Mouse (Mus musculus): Measurements from ENCODE around the gene Ssbp2.

The Ssbp2 gene

DNA sequence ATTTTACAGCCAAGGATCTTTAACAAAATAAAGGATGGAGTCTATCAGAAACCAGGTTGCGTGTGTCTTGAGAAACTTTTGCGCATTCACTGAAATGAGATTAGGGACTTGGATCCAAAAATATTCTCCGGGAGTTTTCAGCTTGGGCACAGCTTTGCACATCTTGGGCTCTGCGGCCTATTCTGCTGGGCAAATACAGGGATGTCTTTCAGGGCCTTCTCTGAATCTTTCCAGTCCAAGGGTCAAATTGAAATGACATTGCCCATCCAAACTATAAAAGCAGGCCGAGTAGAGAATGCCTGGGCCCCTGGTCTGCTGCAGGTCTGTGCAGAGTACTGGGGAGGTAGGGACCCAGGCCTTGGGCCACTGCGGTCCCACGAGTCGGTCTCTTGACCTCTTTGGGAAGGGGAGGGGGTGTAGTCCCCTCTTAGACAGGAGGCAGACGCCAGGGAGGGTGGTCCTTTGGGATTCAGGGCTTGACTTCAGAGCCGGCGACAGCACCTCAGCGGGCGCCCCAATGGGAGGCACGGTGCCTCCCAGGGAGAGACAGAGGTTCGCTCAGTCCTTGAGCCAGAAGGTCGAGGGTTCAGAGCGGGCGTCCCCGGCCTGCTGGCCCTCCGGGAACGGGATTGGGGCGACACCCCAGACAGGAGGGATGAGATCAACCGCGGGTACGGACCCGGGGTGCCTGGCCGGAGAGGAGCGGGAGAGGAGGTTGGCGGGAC, at the start of gene Ssbp2:
TSS of gene Ssbp2 (plus strand) at position 388 of the 725 bp plus-strand sequence.
- no peak for DNase-seq

DNA sequence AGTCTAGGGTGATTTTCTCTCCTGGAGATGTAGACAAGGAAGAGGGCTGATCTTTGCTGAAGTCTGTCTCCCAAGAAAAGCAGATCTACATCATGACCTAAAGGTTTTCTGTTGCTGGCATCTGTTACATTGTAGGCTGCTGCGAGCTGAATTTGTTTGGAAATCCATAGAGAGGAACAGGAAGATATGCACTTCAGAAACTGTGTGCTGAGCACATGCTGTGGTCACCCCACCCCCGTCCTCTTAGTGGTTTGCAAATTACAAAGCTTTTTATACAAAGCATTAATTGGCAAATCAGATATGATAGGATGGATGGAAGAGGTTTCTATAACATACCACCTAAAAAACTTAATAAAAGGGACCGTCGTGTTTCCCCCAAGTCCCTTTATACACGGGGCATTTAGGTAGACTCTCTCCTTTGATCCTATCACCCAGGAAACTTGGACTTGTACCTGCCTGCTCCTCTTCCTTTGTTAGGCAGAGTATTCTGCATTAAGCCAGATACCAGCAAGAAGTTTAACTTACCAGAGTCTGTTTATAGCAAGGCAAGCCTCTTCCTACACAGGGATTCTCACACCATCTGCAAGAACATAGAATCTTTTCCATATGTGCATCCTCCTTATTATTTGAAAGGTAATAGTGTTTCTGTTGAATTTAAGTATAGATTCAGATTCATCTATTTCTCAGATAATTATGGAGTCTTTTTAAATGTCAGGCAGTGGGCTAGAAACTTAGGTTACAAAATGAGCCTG, 46.2 kb upstream of the Ssbp2 start:
- DNase-seq: no peak

DNA sequence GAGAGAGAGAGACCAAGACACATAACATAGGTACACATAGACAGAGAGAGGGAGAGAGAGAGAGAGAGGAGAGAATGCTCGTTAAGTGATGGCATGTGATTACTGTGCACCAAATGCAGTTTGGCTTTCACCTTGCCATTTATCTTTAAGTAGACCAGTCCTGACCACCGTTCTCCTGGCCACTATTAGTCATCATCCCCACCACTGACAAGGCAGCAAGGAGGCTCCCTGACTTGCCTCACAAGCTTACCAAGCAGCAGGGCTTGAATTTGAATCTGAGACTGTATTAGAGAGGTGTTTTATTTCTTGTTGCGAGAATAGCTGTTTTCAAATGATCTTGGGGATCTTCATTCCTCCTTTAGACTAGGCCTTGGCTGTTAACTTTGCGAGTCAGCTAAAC, 44.2 kb upstream of the Ssbp2 start:
- DNase-seq: no peak

DNA sequence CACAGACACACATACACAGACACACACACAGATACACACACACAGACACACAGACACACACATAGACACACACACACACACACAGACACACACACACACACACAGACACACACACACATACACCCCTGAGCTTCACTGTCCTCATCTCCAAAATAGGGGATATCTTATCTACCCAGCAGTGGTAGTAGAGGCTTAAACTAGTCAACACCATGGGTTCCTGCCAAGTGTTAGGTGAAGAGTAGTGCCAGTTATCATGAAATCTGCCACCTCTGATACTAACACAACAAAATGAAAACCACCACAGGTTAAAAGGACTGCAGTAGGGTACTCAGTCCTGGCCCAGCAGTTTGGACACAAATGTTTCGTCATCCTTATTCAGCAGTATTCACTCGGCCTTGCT, 43.4 kb upstream of the Ssbp2 start:
- DNase-seq: no peak

DNA sequence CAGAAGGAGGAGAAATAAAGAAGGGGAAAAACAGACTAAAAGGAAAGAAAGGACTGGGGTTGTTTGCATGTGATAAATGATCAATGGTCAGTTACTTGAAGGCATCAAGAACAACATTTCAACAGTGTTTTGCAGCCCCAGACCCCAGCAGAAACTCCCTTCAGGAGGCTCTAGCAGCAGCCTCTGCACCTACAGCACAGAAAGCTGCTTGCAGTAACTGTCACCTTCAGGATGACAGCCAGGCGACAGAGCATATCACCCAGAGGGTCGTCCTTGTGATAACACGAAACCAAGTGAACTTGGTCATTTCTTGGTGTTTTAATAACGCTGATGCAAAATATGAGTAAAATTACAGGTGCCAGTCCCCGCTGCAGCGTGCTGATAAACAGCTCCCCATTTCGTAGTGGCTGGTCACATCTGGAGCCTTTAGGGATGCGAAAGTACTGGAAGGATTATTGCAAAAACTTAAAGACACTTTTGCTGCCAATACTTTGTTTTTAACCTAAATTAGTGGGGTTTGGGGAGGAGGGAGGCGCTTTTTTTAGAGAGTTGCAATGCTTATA, 38.6 kb upstream of the Ssbp2 start:
- peak; percentile 78 for DNase-seq

DNA sequence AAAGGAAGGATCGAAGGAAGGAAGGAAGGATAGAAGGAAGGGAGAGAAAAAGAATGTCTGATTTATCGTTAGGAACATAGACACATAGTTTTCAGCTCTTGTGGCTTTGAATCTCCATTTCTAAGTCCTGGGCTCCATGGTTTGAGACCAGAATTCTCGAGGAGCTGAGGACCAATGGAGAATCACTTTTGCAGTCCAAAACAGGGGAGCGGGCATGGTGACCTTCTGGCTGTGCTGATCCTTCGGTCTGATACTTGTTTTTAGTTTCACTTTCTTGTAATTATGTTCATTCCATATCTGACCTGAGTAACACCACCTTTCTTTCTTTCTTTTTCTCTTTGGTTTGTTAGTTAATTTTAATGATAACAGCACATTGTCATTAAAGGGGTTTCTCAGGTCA, 29.2 kb upstream of the Ssbp2 start:
- DNase-seq: no peak

DNA sequence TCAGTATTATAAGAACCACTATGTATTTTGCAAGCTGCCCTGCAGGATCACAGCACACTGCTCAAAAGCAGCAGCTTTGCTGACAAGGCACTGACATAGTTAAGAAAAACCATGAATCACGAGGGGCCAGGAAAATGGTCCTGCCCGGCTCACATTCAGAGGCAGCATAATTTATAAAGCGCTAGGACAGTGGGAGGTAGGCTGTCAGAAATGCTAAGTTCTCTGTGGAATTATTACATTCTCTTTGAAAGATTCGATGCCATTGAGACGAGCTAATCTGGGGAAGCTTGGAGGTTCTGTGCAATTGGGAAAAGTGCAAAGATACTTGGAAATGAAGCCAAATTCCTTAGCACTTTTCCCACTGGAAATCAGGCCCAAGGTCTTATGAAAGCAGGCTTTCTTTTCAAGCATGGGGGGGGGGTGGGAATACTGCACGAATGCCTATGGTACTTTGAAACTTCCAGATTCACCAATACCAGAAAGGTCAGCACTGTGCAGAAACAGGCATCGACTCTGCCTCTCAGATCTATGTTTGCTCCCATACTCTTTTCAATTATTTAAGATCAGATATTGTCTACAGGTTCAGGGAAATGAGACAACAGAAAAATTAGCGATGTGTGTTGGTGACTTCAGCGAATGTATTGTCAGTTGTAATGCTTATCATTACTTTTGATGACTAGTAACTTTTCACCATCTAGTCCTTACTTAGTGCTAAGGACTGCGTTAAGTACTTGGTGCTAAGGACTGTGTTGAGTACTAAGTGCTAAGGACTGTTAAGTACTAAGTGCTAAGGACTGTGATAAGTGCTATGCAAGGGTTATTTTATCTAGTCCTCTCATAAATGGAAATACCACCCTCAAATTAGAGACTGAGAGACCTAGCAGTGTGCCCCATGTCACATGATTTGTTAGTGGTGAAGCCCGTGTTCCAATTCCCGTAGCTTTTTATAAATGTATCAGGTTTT, 28.4 kb upstream of the Ssbp2 start:
- peak; percentile 61 for DNase-seq

DNA sequence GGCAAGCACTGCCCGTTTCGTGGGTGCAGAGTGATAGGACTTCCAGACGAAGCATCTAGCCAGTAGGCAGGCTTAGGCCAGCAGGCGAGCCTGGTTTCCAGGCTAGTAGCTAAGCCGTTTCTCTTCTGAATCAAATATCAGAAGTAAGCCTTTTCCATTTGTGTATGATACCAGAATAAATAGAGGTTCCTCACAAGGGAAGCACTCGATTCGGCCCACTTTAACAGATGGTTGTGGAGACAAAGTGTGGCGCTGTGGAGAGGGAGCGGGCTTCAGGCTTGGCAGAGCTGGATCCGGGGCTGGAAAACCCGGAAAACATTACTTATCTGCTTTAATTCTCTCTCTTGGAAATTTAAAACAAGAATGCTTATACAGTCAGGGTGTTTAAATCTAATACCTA, 27.1 kb upstream of the Ssbp2 start:
- no peak for DNase-seq

DNA sequence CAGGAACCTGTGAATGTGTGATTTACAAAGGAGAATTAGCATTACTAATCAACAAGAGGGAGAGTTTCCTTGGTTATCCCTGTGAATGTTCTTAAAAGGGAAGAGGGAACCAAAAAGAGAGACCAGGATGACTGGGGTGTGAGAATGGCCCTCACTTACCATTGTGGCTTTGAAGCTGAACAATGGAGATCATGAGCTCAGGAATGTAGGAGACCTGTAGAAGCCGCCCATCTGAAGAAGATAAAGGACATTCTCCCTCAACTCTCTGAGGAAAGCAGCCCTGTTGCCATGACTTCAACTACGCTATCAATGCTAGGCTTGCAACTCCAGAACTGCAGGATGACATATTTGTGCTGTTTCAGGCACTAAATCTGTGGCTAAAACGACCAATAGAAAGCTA, 22.2 kb upstream of the Ssbp2 start:
- DNase-seq: no peak

DNA sequence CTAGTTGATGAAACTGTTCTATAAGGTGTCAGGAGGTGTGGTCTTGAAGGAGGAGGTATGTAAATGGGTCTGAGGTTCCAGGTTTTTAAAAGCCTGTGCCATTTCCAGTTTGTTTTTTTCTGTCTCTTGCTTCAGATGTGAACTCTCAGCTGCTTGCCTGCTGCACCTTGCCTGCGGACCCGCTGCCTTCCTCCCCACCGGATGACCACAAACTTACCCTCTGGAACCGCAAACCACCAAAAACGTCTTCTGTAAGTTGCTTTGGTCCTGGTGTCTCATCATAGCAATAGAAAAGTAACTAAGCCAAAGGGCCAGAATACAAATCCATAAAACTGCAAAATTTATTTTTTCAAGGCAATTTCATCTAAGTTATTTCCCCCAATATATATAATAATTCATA, 18.6 kb upstream of the Ssbp2 start:
- no peak for DNase-seq

DNA sequence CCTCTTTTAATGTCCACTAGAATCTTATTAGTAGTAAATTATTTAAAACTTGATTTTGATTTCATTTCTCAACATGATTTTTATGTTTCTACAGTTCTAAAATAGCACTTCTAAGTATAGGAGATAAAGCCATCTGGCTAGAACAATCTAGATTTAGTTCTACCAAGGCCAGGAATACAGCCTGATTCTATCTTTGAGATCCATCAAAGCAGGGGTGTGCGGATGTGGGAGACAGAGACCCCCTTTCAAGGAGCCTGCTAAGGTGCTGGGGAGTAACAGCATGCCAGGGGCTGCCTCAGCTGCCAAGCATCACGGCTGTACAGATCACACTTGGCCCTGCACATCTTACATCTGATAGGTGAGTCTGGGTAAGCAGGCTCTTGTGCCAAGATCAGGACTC, 13.4 kb upstream of the Ssbp2 start:
- no peak for DNase-seq

DNA sequence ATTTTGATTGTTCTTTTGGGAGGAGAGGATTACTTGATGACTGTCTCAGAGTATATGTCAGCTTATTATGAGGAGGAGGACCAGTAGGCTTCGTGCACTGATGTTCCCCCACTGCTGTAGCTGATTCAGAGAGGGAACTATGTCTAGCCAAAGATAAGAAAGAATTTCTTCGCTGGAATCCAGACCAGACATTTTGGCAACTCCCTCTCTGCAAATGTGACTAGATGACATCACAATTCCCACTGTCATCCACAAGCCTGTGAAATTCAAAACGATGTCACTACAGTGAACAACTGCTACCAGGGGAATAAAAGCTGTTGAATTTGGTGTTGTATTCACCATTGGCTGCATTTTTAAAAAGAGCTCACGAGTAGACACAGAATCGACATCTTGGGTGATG, 11.1 kb upstream of the Ssbp2 start:
- DNase-seq: no peak

DNA sequence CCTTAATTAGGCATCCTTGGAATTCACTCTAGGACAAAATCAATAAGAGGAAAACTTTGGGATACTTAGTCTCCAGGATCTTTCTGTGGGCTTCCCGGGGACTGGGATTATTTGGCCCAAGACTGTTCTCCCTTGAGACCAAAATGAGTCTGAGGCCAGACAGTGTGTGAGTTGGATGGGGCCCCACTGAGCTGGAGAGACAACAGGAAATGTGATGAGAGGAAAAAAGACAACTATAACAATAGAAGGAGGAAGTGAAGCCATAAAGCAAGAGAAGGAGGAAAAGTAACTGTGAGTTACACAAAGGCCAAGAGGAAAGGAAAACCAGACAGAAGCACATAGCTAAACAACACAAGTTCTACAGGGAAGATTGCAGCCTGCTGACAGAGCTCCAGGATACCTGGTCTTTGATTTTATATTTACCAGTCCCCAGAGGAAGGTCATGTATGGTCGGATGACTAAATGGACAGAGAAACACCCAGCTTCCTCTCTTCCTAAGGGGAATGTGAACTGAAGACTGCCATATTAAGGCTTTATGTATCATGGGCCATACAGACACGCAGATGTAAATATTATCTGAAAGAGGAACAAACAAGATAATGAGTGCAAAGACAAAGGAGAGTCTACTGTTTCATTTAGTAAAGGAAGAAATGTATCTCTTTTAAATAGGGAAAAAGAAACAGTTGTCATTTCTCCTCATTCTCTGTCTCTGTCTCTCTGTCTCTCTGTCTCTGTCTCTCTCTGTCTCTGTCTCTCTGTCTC, 8.5 kb upstream of the Ssbp2 start:
- no peak for DNase-seq

DNA sequence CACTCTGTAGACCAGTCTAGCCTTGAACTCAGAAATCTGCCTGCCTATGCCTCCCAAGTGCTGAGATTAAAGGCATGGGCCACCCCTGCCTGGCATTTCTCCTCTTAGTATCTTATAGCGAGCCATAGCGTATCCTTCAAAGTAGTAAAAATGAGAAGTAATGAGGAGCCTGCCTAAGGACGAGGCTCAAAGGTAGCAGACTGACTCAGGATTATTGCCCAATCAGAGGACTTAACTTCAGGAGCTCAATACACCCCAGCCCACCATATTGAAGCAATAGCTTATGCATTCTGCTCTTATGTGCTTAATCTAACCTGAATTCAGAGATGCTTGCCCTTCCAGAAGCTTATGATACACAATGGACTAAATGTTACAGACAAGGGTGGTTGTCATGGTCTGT, 7.8 kb upstream of the Ssbp2 start:
- no peak for DNase-seq

DNA sequence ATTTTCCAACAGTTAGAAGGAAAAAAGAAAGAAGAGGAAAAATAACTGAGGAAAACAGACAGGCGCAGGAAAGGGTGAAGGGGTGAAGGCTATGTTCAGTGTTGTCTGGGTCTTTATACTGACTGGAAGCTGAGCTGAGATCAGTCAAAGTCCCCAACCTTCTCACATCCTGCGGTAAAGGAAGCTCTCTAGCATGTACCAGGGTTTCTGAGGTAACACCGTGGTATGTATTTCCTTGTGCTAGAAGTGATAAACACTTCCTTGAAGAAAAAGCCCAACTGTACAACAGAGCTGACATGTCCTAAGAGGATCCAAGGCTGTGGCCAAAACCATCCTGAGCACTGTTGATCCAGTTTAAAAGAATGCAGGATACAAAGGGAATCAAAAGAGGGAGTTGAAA, 6.8 kb upstream of the Ssbp2 start:
- DNase-seq: no peak

DNA sequence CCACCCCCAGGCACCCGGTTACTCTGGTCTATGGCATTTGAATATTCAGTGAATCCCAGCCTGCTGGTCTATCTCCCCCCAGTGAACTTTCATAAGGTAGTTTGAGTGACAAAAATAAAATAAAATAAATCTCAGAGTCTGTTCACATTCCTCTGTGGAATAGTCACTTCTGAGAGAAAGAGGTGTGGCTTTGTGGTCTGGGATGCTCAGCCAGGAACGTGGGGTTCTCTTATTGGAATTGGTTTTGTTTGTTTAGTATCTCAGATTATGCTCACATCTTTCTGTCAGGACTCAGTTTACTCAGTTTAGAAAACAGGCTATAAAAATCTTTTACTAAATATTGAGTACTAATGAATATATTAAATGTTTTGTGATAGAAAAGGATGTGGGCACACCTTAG, 4.0 kb upstream of the Ssbp2 start:
- DNase-seq: no peak

DNA sequence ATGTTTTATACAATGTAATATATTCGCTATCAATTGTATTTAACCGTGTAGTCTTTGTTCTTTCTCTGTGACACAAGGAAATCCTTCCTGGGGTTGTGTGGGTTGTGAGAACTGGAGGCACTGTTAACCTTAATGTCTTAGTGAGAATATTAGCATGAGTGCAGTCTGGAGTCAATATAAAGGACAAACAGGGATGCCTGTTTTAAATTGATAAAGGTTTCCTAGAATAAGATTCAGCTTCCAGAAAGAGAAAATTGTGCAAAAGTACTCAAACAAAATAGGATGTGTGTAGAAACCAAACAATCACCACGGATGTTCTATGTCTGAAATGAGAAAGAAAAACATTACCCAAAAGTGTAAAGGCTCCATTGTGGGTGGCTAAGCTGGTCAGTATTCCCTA, 3.3 kb upstream of the Ssbp2 start:
- no peak for DNase-seq

DNA sequence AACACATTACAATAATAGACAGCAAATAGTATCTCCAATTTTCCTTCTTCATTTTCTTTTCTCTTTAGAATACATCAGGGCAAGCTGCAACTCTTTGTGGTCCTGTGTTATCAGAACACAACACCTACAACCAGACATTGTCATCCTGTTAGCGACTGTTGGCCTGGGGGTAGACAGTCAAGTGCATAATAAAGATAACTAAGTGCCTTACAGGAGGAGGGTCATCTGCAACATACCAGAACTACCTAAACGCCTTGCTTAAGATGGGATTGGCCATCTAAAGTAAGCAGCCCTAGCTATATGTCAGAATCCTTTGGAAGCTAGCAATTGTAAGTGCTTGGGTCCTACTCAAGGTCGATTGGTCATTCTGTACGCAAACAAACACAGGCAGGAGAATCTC, 2.1 kb upstream of the Ssbp2 start:
- no peak for DNase-seq

DNA sequence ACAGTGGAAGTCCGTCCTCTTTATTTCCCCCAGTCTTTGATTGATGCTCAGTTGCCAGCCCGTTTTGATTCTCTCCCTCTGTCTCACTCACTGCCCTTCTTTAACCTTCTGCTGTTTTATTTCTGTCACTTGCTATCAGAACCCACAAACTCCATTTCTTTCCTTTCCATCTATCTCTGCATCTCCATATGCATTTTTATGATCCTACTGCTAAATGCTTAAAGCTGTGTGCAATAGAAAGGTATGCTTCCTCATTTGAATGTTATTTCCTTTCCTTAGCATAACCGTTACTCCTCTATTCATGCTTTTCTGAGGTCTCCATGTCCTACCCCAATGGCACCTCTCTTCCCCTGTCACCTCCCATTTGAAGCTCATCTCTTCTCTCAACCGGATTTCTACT, 594 bp upstream of the Ssbp2 start:
- no peak for DNase-seq

DNA sequence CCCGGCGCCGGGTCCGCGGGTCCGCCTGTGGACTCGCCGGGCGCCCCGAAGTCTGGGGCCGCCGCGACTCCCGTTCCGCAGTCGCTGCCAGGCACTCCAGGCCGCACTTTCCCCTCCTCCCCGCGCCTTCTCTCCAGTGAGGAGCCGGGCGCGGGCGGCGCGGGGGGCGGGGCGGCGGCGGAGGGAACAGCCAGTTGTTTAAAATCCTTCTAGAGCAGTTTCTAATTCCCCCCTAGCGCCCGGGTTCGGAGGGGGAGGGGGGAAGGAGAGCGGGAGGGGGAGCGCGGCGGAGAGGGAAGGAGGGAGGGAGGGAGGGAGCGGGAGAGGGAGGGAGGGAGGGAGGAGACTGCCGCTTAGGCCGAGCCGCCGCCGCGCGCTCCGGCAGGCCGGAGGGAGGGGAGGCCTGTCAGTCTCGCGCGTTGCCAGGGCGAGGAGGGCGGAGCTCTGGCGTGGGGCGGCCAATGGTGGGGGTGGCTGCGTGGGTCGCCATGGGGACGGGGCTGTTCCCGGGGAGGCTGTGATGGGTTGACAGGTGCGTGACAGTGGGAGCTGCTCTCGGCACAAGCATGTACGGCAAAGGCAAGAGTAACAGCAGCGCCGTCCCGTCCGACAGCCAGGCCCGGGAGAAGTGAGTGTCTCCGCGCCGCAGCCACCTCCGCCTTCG, 670 bp downstream of the Ssbp2 start:
- DNase-seq: peak; percentile 97

DNA sequence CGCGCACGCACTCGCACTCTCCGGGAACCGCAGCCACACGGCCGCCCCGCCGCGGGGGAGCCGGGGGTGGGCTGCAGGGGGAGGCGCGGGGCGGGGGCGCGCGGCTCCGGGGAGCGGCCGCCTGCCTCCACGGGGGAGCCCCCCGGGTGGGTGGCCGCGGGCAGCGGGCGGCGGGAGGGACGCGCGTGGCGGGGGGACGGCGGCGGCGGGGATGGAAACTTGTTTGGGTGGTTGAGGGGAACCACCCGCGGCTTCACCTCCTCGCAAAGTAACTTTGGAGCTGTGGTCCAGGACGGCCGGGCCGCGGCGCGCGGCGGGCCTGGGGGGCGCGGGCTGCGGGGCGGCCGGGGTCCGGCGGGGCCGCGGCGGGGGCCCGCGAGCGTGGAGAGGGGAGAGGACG, 1.2 kb downstream of the Ssbp2 start:
- DNase-seq: no peak

Data from embryo, embryonic 11 days (tissue).